Mouse (Mus musculus) heart, adult 8-10 months (tissue): ENCODE results near the gene Pogz. TPM values are rescaled to one million over a fixed set of nuclear protein-coding genes. Genes with fewer than 3 reads are reported as not detected.

Experiments
- DNase-seq: peaks from one replicate; pipeline ENCODE4 v3.0.0; 2022; ENCODE audit warnings: low spot score
- total RNA-seq, 4 experiments: library from RNA; stranded (reverse); gene quantifications; 2 replicates each; pipeline ENCODE4 v1.2.4; 2022

Pogz gene
- 10 to 100 TPM; 15.4 to 21.3 (median 18.7) TPM for total RNA-seq

DNA sequence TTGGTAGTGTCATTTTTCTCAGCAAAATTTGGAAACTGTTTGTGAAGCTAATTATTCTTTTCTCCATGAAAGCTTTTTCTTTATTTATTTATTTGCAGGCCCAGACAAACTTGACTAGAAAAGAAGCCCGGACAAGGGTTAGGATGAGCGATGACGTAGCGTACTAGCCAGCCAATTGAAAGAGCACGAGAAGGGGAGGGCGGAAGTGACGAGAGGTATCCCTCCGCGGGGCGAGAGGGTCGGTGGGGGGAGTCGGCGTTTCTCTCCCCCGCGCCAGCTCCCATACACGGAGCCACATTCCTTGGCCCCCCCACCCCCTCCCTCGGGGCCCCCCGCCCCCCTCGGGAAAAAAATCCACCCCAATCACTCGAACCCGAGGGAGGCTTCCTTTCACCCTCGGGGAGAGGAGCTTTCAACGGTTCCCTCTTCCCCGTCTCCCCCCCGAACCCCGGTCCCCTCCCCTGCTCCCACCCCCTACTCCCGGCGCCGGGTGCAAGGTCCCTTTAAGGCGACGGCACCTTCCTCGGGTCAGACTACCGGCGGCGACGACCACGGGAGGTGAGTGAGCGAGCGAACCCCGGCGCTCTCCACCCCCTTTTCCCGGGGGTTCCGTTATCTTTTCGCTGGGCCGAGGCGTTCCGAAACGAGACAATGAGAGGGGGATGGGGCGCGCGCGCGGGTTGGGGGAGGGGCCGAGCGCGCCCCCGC is at the start of gene Pogz:
Gene Pogz, plus strand, starts transcription at position 385 of the 708 bp plus-strand sequence.
- peak; percentile 98 for DNase-seq

GRCm38 (mm10) chr3:94789071-94789470 is 48.3 kb upstream of the Pogz start:
- DNase-seq, result no peak

DNA sequence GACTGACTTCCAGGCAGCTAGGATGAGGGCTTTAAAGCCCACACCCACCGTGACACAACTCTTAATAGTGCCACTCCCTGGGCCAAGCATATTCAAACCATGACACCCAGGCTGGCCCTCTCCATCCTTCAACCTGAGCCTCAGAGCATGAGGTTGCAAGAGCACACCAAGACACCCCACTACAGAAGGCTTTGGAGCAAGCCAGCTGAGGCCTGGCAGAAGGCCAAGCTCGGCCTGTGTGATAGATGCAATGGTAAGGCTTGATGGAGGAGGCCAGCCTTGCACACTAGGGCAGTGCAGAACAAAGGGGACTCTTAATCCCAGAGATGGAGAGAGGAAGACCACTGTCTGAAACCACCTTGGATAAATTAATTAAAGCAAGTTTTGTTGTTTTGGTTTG is 47.9 kb upstream of the Pogz start:
- no peak for DNase-seq

GRCm38 (mm10) chr3:94792258-94792657 is 45.1 kb upstream of the Pogz start:
- no peak for DNase-seq

DNA sequence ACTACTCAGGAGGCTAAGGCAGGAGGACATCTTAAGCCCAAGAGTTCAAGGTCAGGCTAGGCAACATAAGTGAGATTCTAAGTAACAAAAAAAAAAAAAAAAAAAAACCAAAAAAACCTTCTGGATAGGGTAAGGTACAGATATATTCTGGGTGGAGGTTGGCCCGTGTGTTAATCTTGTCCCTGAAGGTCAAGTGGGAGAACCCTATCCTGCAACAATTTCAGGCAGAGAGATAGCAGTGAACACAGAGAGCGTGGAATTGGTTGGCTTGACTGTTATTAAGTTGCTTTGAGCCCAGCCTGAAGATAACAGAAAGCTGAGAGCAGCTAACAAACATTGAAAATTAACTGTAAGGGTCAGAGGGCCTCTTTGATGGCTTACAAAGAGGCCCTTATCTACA is 43.7 kb upstream of the Pogz start:
- DNase-seq, result no peak

DNA sequence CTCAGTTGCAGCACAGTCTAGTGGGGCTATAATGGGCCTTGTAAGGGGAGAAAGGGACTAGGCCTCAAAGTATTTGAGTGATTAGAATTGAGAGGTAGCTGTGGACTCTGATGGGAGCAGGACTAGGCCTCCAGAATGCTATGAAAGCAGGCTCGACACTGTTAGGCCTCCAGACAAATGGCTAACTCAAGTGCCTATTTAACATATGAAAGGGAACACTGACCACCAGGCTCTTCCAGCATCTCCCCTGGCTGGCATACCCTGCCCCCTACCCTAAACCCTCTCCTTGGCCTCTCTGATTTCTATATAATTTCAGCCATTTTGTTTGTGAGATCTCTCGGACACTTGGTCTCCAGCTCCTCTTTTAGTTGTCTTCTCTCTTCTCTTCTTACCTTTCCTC is 43.0 kb upstream of the Pogz start:
- no peak for DNase-seq

GRCm38 (mm10) chr3:94795596-94796140 is 41.7 kb upstream of the Pogz start:
- DNase-seq, result no peak

GRCm38 (mm10) chr3:94796181-94796580 is 41.2 kb upstream of the Pogz start:
- DNase-seq, result no peak

DNA sequence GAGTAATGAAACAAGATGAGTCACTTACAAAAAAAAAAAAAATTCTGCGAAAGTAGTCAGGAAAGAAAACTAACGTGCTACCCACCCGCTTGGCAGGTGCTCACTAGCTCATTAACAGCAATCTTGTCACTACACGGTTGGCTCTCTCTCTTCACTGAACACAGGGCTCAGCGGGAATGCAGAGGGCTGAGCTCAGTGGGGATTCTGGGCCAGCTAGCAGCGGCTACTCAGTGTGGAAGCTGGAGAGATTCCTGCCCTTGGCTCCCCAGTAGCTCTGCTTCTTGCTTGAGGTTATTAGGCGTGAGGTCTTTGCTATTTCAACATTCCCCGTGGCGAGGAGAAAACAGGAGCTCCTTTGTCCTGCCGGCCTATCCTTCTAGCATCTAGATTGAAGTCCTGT is 33.2 kb upstream of the Pogz start:
- DNase-seq, result peak; percentile 14

DNA sequence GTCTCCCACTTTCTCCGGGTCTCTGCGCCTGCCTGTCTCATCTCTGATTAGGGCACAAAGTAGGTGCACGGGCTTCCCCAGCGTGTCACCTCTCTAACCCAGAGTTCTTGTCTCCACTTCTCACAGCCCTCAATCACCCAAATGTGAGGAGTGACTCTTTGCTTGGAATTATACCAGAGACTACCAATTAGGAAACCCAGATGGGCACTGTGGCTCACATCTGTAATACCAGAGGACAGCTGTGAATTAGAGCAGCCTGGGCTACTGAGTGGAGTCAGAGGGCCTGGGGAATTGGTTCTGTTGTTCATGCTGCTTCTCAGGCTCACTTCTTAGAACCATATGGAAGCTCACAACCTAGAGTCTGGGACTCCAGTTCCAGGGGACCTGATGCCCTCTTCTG is 32.4 kb upstream of the Pogz start:
- DNase-seq, result no peak

- no peak for DNase-seq
These were observed 29.1 kb upstream of the Pogz start for GRCm38 (mm10) chr3:94808296-94808695.

GRCm38 (mm10) chr3:94811628-94812027 is 25.7 kb upstream of the Pogz start:
- DNase-seq, result no peak

GRCm38 (mm10) chr3:94813651-94814050 is 23.7 kb upstream of the Pogz start:
- no peak for DNase-seq

GRCm38 (mm10) chr3:94814063-94814462 is 23.3 kb upstream of the Pogz start:
- no peak for DNase-seq

DNA sequence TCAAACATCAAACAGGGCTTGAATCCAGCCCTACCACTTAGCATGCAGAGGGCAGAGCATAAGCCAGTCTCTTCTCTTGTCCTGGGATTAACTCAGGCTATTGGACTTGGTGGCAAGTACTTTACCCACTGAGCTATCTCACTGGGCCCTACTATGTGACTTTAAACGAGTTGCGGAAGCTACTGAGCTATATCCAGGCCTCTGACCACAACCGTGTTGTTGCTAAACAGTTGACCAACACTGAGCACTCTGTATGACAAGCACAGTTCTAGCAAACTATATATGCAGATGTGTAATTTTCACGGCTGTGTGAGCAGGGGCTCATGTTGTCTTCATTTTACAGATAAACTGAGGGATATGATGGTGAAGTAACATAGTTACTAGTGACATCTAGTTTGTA is 22.7 kb upstream of the Pogz start:
- no peak for DNase-seq

GRCm38 (mm10) chr3:94815603-94816002 is 21.8 kb upstream of the Pogz start:
- DNase-seq, result no peak

DNA sequence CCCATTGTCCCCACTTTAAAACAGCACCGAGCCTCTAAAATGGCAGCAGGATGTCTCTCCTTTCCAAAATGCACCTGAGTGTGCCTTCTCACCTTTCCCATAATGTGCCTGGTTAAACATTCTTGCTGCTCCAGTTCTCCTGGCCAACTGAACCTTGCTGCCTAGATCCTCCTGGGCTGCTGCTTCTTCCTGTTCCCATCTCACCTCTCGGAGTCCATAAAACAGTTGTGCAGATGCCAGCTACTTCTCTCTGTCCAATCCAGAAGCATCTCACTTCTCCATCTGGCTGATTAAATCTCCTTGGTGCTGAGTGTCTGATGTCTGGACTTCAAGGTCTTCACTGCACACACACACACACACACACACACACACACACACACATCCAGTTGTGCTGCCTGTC is 19.6 kb upstream of the Pogz start:
- no peak for DNase-seq

- DNase-seq, result no peak
These were observed 17.6 kb upstream of the Pogz start for GRCm38 (mm10) chr3:94819452-94820425.

DNA sequence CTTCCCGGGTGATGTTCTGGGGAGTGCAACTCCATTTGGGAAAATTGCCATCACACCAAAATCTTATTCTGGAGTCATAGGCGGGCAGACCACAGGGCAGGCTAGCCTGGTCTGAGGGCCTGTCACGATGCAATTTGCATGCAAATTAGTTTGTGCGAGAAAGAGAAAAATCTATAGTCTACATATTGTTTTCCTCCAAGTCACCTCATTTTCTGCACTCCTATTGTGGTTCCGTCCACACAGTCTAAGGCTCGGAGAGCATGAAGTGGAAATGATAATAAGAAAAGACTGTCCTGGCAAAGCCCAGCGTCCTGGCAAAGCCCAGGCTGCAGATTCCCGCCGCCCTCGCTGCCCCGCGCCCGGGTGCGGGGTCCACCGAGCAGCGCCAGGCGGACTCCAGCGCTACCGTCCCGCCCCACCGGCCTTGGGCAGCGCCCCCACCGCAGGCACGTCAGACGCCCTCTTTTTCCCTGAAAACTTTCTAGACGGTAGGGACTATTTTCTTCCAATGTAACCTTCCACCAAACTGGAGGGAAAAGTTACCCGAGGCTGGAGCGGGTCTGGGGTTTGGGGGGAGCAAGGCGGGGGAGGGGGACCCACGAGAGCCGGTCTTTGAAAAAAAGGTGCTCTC is 16.2 kb upstream of the Pogz start:
- peak; percentile 50 for DNase-seq

DNA sequence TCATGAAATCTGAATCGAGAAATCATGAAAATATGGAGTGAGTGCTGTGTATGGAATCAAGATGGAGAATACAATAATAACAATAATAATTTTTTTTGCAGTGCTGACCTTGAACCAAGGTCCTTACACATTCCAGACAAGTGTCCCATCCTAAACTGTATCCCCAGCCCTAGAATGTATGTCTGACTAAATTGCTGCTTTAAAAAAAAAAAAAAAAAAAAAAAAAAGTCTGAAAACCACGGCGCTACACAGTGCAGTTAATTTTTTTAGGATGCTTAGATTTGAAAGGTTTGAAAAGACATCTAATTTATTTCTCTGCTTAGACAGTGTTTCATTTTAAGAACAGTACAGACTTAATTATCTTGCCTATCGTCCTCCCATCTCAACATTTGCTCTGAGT is 15.3 kb upstream of the Pogz start:
- DNase-seq, result no peak

DNA sequence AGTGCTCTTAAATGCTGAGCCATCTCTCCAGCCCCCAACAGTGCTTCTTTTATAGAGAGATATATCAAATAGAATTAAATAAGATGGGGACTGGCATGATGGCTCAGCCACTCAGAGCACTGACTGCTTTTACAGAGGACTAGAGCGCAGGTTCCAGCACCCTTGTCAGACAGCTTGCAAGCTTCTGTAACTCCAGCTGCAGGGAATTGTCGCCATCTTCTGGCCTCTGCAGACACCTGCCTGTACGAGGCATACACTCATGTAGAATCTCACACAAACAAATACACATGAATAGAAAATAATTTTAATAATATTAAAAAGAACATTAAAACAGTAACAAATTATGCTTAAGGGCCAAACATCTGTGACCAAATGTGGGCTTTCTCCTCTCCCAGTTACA is 13.3 kb upstream of the Pogz start:
- DNase-seq, result no peak

DNA sequence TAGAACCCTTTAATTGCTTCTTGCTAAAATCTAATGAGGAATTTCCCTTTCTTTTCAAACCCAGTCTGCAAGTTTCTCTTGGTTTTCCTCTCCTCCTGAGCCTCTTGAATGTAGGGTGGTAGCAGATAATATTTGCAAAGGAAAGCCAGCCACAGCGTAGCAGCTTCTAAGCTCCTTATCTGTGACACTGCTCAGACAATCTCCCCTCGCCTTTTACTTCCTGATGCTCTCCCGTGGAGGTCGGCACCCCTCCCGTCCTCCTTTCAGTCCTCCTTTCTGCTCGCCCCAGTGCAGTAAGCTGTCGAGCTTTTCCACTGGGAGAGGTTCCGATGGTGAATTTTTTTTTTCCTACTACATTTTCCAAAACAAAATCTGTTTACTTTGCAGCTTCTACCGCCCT is 5.3 kb upstream of the Pogz start:
- no peak for DNase-seq
